8 mouse cellular contexts compared by ENCODE assay signal in genomic region chr1:93776686-93777085, GRCm38 (mm10).
"Had no signal": no experiment of that assay in that cellular context is flagged by ENCODE, and none has a peak within 500 bp of the region (broad histone marks: within the 10 kb centered on the region; RNA-seq: fewer than 3 reads in every experiment).

No protein-coding gene starts in this region.

- DNase-seq: liver, postnatal 0 days; lung, adult 2 months; lung, postnatal 14 days; lung, postnatal 36 days; right cerebral cortex, postnatal 14 days; thymus, adult 2 months; thymus, postnatal 25 days; thymus, postnatal 4 days had no signal
